Mouse (Mus musculus): Measurements from ENCODE around the gene Tef.

The Tef gene

DNA sequence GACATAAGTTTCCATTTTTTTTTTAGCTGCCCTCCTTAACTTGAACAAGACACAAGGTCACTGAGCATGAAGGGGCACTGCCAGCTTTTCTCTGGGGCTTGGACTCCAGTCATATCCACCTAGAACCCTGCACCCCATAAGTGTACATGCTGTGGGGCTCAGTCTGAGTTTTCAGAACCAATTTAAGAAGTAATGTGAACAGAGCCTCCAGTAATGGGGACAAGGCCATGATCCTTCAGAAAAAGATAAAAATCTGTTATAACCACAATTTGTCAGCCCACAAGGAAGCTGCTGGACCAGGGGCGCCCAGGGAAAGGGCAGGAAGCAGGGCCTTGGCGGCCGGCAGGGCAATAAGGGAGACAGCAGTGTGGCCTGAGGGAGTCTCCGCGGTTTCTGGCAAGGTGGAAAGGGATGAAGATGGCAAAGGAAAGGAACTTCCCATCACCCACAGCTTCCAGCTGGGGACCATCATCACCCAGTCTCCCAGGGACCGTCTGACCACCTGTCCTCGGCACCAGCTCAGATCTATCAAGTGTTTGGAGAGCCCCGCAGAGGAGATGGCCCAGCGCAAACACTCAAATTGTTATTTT is 50.3 kb downstream of the Tef start:
- DNase-seq: no peak

- DNase-seq: no peak
These were observed 50.9 kb downstream of the Tef start for GRCm38 (mm10) chr15:81853081-81853480.

- DNase-seq: peak; percentile 86 to 92
These were observed 54.0 kb downstream of the Tef start for GRCm38 (mm10) chr15:81856030-81856790.

DNA sequence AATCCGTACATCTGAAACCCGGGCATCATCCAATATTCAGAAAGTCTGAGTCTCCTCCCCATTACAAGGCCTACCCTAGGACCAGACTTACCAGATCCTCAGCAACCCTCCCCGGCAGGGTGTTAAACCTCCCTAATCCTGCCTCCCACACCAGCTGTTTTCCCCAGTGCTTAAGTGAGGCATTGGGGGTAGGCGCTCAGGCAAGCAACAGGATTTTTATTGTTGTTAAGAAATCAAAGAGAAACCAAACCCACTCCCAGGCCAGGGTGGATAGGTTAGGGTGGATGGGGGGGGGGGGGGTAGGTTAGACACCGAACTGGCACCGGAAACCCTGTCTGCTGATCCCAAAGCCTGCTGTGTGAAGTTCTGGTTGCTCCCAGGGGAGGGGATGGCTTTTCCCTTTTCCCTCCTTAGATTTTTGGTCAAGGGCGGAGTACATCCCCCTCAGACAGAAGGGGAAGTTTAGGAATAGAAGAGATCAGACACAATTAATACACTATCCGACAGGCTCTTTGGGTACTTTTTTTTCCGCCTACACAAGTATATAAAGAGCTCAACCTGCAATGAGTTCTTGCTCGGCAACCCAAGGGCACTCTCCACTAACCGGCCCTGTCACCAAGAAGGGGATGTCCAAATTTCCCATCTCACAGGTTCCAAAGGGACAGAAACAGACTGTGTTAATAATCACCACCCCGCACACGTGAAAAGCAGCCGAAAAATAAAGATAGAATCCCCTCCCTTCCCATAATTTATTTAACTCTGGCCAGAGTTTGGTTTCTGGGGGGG is 54.9 kb downstream of the Tef start:
- DNase-seq: peak in 1 of 2 experiments; percentile 40

DNA sequence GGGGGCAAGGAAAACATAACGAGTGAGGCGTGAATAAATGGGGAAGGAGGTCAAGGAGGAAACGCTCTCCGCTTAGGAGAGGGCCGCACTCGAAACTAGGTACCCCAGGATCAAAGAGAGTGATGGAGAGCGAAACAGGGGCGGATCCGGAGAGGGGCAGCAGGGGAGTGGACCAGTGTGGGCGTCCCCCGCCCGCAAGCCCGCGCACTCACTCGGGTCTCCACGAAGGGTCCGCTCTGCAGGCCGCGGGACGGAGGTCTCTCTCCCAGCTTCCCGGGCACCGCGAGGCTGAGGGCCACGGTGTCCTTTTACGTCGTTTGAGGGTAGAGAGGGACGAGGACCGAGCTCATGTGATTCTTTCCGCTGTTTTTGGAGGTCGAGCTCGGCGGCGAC is 55.5 kb downstream of the Tef start:
- DNase-seq: peak; percentile 65 to 76

DNA sequence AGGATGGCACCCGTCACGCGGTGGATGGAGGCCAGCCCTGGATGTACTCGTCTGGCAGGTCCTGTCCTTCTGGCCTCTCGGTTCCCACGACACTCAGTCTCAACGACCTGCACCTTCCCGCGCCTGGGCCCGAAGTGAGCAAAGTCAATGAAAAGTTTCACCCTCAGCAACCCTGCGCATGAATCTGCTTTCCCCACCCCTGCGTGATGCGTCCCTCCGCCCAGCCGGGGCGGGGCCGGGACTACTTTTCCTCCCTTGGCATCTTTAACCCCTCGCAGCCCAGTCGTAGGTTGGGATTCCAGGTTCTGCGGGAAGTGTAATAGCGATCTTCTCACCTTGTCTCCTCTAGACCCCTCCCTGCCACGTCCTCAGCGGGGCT is 55.9 kb downstream of the Tef start:
- peak; percentile 93 to 95 for DNase-seq

- DNase-seq: peak; percentile 73 to 80
These were observed 56.5 kb downstream of the Tef start, which contains the start of gene Tob2 for GRCm38 (mm10) chr15:81858517-81859329. Tob2 (minus strand) TSS chr15:81858796.

GRCm38 (mm10) chr15:81859330-81860255 is 57.4 kb downstream of the Tef start:
- peak; percentile 84 to 88 for DNase-seq

DNA sequence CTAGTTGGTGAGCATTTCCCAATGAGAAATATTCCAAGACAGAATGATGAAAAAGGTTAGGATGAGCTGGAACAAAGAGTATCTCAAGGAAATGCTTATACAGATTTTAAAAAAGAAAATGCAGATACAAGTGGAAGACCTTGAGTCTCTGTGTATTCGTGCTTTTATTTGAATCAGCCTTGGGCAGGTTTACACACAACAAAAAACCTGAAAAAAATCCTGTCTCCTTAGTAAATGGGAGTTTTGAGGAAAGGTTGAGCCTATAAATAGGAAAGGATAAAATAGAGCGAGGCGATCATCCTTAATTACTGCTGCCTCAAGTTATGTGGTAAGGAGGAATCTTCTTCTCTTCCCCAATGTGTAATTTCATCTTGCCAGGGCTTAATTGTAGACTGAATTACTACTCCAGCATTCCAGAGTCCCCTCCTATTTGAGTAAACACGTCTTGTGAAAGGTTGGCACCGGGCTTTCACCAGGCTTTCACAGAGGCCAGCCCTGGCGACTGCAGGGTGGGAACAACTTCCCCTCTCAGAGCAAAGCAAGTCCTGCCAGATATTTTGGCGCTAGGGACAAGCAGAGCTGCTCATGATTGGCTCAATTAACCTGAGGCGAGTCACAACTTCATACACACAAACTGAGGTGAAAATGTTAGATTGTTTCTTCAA is 58.4 kb downstream of the Tef start:
- DNase-seq: no peak

GRCm38 (mm10) chr15:81864238-81864637 is 62.0 kb downstream of the Tef start:
- DNase-seq: no peak

DNA sequence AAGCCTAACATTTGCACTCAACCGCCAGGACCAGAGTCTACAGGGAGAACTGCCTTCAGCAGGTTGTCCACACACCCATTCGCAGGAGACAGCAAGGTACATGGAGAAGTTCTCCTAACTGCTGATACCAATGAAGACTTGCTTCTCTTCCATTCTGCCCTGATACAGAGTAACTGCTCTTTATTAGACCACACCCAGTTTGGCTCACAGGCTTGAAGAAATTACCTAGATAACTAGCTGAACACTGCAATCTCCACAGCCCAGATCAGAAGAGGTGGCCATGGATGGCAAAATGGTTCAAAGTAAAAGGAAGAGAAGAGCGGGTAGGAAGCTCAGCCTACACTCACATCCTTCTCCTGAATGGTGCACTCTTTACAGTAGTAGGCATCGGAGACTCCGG is 67.8 kb downstream of the Tef start:
- DNase-seq: no peak

- DNase-seq: peak; percentile 91 to 94
These were observed 69.5 kb downstream of the Tef start, which contains the start of gene Phf5a for GRCm38 (mm10) chr15:81871604-81872261. Phf5a (minus strand) TSS chr15:81871911.

GRCm38 (mm10) chr15:81872262-81873136 is 70.3 kb downstream of the Tef start, which contains the start of gene Aco2:
Aco2 (plus strand) TSS chr15:81872309.
- peak; percentile 99 to 100 for DNase-seq
